Mouse (Mus musculus) bone marrow macrophage, adult 2 months (primary cell): ENCODE results near the gene Ndufv3. TPM values are rescaled to one million over a fixed set of nuclear protein-coding genes. Genes with fewer than 3 reads are reported as not detected.

ENCODE experiments used
- H3K27ac ChIP-seq: 2 replicates; pipeline ENCODE4 v1.5.1; 2012; ENCODE audit warnings: low read depth, low read length; ENCODE audit not compliant: insufficient read depth
- H3K4me1 ChIP-seq: 2 replicates; pipeline ENCODE4 v1.6.1; 2012; ENCODE audit warnings: low read length; ENCODE audit not compliant: control insufficient read depth, insufficient read depth
- H3K4me3 ChIP-seq: 2 replicates; pipeline ENCODE4 v1.5.1; 2012; ENCODE audit warnings: mild to moderate bottlenecking, low read length, moderate library complexity; ENCODE audit not compliant: insufficient read depth
- CTCF ChIP-seq: IDR thresholded peaks from 2 replicates; pipeline ENCODE4 v1.5.1; 2012; ENCODE audit warnings: low read depth, mild to moderate bottlenecking, low read length, moderate library complexity
- POLR2A ChIP-seq: IDR thresholded peaks from 2 replicates; pipeline ENCODE4 v1.6.1; 2012; ENCODE audit warnings: mild to moderate bottlenecking, low read depth, low read length, borderline replicate concordance
- polyA plus RNA-seq: library from polyadenylated mRNA; stranded (reverse); fragments of >200 nt; gene quantifications from 2 replicates; pipeline ENCODE4 v1.2.4, GENCODE M21; 2012; ENCODE audit not compliant: missing spikeins, insufficient read depth, insufficient read length

Gene Ndufv3
- polyA plus RNA-seq, 1 experiment, result 132 TPM

DNA sequence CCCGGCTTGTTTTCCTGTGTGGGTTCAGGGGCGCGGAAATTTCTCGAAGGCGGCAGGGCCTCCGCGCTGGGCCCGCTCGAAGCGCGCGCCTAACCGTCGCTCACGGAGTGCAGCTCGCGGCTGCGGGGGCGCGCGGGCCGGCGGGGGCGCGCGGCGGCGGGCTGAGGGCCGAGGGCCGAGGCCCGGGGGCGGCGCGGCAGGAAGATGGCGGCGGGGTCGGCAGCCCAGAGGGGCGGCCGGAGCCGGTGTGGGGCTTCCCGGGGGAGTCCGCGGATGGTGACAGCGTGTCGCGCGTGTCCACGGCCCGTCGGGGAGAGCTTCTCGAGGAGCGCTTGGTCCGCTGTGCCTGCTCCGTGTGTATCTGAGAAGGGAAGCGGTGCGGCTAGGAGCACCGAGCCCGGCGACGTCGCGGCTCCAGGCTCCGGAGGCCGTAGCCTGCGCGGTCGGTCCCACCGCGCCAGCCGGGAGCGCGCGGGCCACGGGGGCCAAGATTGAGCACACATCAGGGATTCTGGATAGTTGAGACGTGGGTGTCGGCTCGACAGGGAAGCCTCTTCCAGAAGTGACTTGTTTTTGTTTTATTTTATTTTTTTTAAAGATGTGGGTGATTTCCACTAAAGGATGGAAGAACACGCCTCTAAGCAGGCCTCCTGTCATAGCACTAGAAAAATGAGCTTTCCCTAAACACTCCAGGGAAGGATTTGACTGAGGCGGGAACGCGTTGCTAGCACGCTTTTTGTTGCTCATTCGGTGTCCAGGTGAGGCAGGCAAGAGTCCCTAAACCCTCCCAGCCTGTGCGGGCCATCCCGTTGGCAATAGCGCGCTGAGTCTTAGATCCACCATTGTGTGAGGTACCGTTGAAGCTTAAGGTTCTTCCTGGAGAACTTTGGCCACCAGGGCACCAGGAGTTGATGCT is 45.5 kb downstream of the Ndufv3 start:
- peak overlapping the region; percentile 50 for H3K27ac ChIP-seq
- TF ChIP-seq CTCF (no peak), POLR2A (no peak)
- peaks cover 17% of the 10 kb centered on the region for H3K4me1 ChIP-seq
- peak overlapping the region; percentile 88 for H3K4me3 ChIP-seq

DNA sequence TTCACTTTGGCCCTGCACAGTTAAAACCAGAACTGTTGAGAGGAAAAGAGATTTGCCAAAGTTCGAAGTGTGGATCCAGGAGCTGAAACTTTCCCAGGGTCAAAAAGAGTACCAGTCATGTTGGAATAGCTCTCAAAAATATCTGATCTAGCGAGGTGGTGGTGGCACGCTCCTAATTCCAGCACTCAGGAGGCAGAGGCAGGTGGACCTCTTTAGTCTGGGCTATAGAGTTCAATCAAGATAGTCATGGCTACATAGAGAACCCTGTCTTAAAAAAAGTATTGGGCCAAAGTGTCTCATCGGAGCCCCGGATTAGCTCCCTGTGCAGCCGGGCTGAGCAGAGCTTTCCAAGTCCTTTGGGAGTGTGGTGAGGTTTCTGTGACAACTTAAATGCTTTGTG is 46.4 kb downstream of the Ndufv3 start:
- Histone ChIP-seq H3K27ac (no peak overlapping the region), H3K4me1 (peaks cover 17% of the 10 kb centered on the region), H3K4me3 (peak overlapping the region; percentile 5; the same call in 1 of the 2 replicates)
- no peak for TF ChIP-seq POLR2A
- no peak for TF ChIP-seq CTCF

DNA sequence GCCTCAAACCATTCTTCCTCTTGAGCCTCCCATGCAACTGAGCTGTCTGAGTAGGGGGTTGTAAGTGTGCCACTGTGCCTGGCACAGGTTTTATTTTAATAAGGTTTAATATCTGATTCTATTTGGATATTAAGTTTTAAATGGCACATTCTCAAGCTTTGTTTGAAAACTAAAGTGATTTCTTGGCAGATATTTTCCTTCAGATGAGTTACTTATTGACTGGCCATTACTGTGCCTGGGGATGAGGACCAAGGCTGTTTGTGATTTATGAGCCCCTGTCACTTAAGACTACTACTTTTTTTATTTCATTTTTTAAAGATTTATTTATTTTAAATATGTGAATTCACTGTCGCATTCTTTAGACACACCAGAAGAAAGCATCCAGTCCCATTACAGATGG is 49.8 kb downstream of the Ndufv3 start:
- H3K27ac ChIP-seq, result no peak overlapping the region
- H3K4me1 ChIP-seq, result peaks cover 25% of the 10 kb centered on the region
- H3K4me3 ChIP-seq, result no peak overlapping the region
- TF ChIP-seq POLR2A (no peak), CTCF (no peak)

DNA sequence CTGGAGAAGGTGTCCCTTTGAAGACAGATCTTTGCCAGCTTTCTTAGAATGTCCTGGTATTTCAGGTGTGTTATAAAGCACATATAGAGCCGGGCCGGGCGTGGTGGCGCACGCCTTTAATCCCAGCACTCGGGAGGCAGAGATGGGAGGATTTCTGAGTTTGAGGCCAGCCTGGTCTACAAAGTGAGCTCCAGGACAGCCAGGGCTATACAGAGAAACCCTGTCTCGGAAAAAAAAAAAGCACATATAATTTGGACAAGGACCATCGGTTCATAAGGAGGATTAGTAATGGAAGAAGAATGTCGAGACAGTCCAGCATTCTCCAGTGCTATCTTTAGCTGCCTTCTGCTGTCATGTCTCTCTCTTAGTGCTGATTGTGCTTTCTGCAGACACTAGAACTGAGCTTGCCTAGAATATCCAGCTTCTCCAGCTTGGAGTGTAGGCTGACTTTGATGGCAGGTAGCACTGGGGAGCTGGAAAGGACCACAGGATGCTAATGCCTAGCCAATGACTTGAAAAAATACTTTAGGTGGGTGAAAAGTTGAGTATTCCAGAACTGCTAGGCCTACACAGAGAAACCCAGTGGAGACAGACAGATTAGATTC is 50.5 kb downstream of the Ndufv3 start:
- Histone ChIP-seq H3K4me3 (no peak overlapping the region), H3K4me1 (peaks cover 26% of the 10 kb centered on the region), H3K27ac (no peak overlapping the region)
- TF ChIP-seq POLR2A (no peak), CTCF (no peak)

DNA sequence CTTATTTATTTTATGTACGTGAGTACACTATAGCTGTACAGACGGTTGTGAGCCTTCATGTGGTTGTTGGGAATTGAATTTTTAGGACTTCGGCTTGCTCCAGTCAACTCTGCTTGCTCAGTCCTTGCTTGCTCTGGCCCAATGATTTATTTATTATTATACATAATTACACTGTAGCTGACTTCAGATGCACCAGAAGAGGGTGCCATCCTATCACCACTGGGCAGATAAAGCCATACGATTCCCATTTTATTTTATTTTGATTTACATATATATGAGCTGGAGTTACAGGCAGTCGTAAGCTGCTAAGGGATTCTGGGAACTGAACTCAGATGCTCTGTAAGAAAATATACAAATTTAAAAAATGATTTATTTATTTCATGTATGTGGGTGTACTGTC is 51.8 kb downstream of the Ndufv3 start:
- Histone ChIP-seq H3K4me1 (peaks cover 28% of the 10 kb centered on the region), H3K4me3 (no peak overlapping the region), H3K27ac (no peak overlapping the region)
- TF ChIP-seq POLR2A, result no peak
- TF ChIP-seq CTCF, result no peak

DNA sequence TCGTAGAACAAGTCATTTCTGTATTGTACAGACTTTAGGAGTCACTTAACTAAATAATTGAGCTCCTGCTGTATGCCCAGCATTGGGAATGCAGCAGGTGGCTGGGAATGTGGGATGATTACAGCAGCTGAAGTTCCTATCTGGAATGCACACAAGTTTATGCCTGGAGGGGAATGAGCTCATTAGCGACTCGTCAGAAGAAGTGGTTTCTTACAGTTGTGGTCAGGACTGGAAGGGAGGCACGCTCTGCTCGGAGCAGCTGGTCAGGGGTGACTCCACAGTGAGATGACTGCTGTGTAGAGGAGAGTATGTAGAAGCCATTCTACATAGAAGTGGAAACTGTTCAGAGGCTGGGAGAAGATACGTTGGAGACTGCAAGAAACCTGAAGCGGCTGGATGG is 54.7 kb downstream of the Ndufv3 start:
- no peak for TF ChIP-seq POLR2A
- no peak for TF ChIP-seq CTCF
- Histone ChIP-seq H3K4me1 (peaks cover 25% of the 10 kb centered on the region), H3K4me3 (no peak overlapping the region), H3K27ac (no peak overlapping the region)

DNA sequence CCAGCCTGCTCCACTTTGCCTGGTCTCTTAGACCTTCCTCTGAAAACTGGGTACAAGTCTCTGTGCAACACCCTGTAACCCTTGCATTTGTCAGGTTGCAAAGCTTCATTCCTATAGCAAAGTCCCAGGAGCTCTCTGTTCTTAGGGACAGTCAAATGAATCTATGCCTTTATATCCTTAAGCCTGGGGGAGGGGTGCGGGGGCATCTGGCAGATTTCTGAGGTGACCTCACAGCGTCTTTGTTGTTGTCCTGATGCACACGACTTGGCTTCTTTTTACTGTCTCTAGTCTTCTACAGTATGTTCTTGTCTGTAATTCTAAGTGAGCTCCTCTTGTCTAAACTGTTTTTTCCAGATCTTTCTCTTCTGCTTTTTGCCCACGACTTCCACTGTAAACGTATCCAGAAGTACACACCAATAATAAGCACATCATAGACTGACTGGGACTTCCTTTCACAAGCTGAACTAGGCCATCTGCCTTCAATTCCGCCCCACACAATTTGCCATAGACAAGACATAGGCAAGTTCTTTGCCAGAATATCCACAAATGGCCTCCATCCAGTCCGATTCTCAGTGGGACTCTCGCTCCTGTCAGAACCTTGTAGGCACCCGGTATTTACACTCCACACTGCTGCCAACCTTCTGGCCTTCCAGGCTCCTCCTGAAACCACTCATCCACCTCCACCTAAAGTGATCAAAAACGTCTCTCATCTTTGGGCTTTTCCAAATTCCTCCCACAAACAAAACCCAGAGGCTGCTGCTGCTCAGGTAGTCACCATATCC is 56.7 kb downstream of the Ndufv3 start:
- TF ChIP-seq CTCF, result no peak
- TF ChIP-seq POLR2A, result no peak
- H3K27ac ChIP-seq, result no peak overlapping the region
- H3K4me3 ChIP-seq, result no peak overlapping the region
- peaks cover 27% of the 10 kb centered on the region for H3K4me1 ChIP-seq

DNA sequence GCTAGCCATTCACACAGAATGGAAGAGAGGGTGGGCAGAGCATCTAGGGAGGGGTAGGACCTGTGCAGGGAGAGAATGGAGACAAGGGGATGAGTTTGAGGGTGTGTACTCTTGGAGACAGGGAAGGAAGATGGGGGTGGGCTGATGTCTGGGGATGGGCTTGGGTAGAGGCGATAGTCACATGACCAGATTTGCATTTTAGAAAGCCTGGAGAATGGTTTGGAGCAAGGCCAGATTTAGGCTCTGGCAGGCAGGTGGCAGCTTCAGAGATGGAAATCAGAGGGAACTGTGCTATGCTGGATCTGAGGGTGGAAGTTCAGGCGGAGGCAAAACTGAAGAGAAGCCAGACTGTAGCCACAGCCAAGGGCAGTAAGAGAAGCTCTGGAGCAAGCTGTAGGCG is 60.4 kb downstream of the Ndufv3 start:
- H3K27ac ChIP-seq, result no peak overlapping the region
- no peak overlapping the region for H3K4me3 ChIP-seq
- TF ChIP-seq POLR2A, result no peak
- no peak for TF ChIP-seq CTCF
- H3K4me1 ChIP-seq, result peaks cover 35% of the 10 kb centered on the region

Other genes starting within 250 kb of the Ndufv3 start
- gene Rsph1, start 242.7 kb upstream of the Ndufv3 start, polyA plus RNA-seq, result not detected in 2 replicates
- gene Slc37a1, start 233.3 kb upstream of the Ndufv3 start, polyA plus RNA-seq, result 7.5 and 11.6 TPM in 2 replicates
- gene Pde9a, start 133.9 kb upstream of the Ndufv3 start, polyA plus RNA-seq, result not detected in 2 replicates
- gene Wdr4, start 135 bp upstream of the Ndufv3 start, polyA plus RNA-seq, result 11.3 and 13.8 TPM in 2 replicates
- 14.3 and 18.6 TPM in 2 replicates for gene Pknox1, start 44.6 kb downstream of the Ndufv3 start, polyA plus RNA-seq
- gene Cbs, start 117.1 kb downstream of the Ndufv3 start, polyA plus RNA-seq, result not detected in 2 replicates
- gene U2af1, start 138.8 kb downstream of the Ndufv3 start, polyA plus RNA-seq, result 66.3 and 80.5 TPM in 2 replicates
- gene Cryaa, start 157.7 kb downstream of the Ndufv3 start, polyA plus RNA-seq, result not detected in 2 replicates